Mouse (Mus musculus): Measurements from ENCODE around the gene Hmg20a. TPM values are rescaled to one million over a fixed set of nuclear protein-coding genes. Genes with fewer than 3 reads are reported as not detected.

The Hmg20a gene
- polyA plus RNA-seq, 1 experiment from 2014 or later = 13.2 TPM

DNA sequence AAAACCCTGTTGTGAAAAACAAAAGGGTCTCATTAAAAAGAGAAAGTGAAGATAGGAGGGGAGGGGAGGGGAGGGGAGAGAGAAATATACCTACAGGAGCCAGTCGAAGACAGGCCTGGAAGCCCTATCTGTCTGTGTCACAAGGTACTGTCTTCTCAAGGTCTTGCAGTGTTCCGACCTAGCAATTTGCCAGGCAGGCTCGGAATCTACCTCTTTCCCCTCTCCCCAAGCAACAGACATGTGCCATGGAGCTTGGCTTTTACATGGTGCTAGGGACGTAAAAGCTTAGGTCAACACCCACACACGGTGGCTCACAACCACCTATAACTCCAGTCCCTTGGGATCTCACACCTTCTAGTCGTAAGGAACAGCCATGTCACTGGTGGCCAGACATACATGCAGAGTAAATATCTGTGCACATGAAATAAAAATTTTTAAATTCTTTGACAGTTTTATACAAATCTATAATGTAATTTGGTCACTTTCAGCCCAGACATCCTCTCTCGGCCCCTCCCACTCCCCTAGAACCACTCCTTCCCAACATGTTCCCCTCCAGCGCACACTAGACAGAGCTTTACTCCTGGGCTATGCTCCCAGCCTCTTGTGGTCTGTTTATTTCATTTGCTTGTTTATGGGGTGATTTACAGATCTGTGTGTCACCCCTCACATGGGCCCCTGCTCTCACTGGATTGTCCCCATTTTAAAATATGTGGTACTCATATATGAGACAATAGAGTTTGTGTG, 81.1 kb downstream of the Hmg20a start:
- H3K4me1 ChIP-seq (replicated peaks) = peaks cover 16% of the 10 kb centered on the region
- 69% methylated on average over 8 of the region's 8 CpGs for WGBS (ENCODE audit: insufficient replicate concordance)
- H3K27ac ChIP-seq = no peak overlapping the region
- H3K9me3 ChIP-seq (replicated peaks) = no peaks in the 10 kb centered on the region
- H3K27me3 ChIP-seq = no peaks in the 10 kb centered on the region
- no peak overlapping the region for H3K4me2 ChIP-seq
- no peak overlapping the region for H3K4me3 ChIP-seq (replicated peaks)
- H3K36me3 ChIP-seq = peaks cover 6% of the 10 kb centered on the region
- ATAC-seq (ENCODE audit: low read depth) (no peak), DNase-seq (no peak)
- H3K9ac ChIP-seq = no peak overlapping the region

GRCm38 (mm10) chr9:56500893-56501590, 82.6 kb downstream of the Hmg20a start:
- no peaks in the 10 kb centered on the region for H3K9me3 ChIP-seq (replicated peaks)
- H3K9ac ChIP-seq = no peak overlapping the region
- H3K4me2 ChIP-seq = no peak overlapping the region
- H3K27ac ChIP-seq = peak overlapping the region; percentile 31; the same call in 1 of the 2 replicates
- DNase-seq = no peak
- 68% methylated on average over 8 of the region's 8 CpGs for WGBS (ENCODE audit: insufficient replicate concordance)
- ATAC-seq (ENCODE audit: low read depth) = no peak
- H3K4me3 ChIP-seq (replicated peaks) = no peak overlapping the region
- H3K27me3 ChIP-seq = no peaks in the 10 kb centered on the region
- H3K4me1 ChIP-seq (replicated peaks) = peaks cover 17% of the 10 kb centered on the region
- no peaks in the 10 kb centered on the region for H3K36me3 ChIP-seq

DNA sequence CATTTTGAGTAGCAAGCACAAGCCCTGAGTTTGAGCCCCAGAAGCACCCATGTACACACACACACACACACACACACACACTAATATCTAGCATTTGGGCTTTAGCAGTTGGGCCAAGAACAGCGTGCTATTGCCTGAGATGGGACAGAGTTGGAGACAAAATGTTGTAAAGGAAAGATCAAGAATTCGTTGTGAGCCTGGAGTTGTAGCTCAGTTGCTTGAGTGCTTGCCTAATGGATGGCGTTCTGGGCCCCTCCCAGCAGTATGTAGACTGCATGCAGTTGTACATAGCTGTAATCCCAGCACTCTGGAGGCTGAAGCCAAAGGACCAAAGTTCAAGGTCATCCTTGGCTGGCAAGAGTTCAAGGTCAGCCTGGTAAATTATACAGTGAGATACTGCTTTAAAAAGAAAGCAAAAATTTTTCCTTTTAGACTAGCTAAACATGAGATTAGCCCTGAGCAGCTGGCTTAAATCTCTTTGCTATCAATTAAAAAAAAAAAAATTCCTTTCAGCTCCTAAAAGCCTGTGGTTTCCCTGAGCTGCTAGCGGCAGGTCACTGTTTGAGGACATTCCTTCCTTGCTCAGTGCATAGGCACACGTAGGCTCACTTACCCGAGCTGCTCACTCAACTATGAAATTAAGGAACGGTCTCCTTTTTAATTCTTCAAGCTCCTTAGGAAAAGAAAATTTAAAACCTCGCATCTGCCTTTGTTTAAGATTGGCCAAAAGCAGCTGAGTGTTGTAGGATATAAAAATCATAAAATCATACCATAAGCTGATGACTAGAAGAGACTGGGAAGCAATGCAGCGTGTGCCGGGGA, 83.5 kb downstream of the Hmg20a start:
- Histone ChIP-seq H3K9ac (no peak overlapping the region), H3K4me3 (replicated peaks) (no peak overlapping the region), H3K27me3 (no peaks in the 10 kb centered on the region), H3K36me3 (no peaks in the 10 kb centered on the region), H3K9me3 (replicated peaks) (no peaks in the 10 kb centered on the region), H3K4me2 (no peak overlapping the region), H3K27ac (peak overlapping the region; percentile 50; the same call in 1 of the 2 replicates), H3K4me1 (replicated peaks) (peaks cover 21% of the 10 kb centered on the region)
- WGBS (ENCODE audit: insufficient replicate concordance) = 64% methylated on average over 10 of the region's 10 CpGs
- DNase-seq = no peak
- ATAC-seq (ENCODE audit: low read depth) = no peak

DNA sequence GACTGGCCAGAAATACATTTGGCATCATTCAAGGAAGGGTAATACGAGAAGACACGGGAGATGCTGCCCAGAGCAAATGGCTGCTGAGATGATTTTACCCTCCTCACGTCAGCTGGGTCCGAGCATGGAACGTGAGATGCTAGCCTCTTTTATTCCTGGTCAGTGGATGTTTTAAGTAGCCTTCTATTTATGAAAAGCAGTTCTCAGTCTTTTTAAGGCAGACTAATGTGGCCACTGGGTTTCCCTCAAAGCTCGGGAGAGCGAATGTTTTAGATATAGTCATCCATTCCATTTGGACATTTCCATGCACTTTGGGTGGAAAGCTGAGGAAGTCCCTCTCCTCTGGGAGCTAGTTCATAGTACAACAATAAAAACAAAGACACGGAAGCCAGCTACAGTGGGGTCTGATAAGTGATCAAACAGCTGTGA, 84.1 kb downstream of the Hmg20a start:
- ATAC-seq (ENCODE audit: low read depth) = no peak

GRCm38 (mm10) chr9:56503621-56504500, 85.5 kb downstream of the Hmg20a start:
- Histone ChIP-seq H3K27me3 (0 out of 2 replicates have a peak, but pooled peaks cover 8% of the 10 kb centered on the region), H3K4me1 (replicated peaks) (peaks cover 32% of the 10 kb centered on the region), H3K36me3 (no peaks in the 10 kb centered on the region), H3K9me3 (replicated peaks) (no peaks in the 10 kb centered on the region), H3K4me2 (no peak overlapping the region), H3K9ac (no peak overlapping the region), H3K4me3 (replicated peaks) (no peak overlapping the region), H3K27ac (0 out of 2 replicates have a peak overlapping the region, but pooled peaks have one; percentile 53)
- DNase-seq (no peak), ATAC-seq (ENCODE audit: low read depth) (no peak)
- WGBS (ENCODE audit: insufficient replicate concordance) = 46% methylated on average over 7 of the region's 7 CpGs

More for the DNA sequence above, 84.1 kb downstream of the Hmg20a start:
- DNase-seq = no peak
- H3K27me3 ChIP-seq = 0 out of 2 replicates have a peak, but pooled peaks cover 5% of the 10 kb centered on the region
- no peaks in the 10 kb centered on the region for H3K9me3 ChIP-seq (replicated peaks)
- H3K4me2 ChIP-seq = no peak overlapping the region
- no peaks in the 10 kb centered on the region for H3K36me3 ChIP-seq
- H3K4me3 ChIP-seq (replicated peaks) = no peak overlapping the region
- 69% methylated on average over 8 of the region's 8 CpGs for WGBS (ENCODE audit: insufficient replicate concordance)
- no peak overlapping the region for H3K9ac ChIP-seq
- H3K4me1 ChIP-seq (replicated peaks) = peaks cover 27% of the 10 kb centered on the region
- H3K27ac ChIP-seq = peak overlapping the region; percentile 50; the same call in 1 of the 2 replicates

- 44% methylated on average over 5 of the region's 5 CpGs for WGBS (ENCODE audit: insufficient replicate concordance)
Observed at GRCm38 (mm10) chr9:56504511-56504910, 86.1 kb downstream of the Hmg20a start.

DNA sequence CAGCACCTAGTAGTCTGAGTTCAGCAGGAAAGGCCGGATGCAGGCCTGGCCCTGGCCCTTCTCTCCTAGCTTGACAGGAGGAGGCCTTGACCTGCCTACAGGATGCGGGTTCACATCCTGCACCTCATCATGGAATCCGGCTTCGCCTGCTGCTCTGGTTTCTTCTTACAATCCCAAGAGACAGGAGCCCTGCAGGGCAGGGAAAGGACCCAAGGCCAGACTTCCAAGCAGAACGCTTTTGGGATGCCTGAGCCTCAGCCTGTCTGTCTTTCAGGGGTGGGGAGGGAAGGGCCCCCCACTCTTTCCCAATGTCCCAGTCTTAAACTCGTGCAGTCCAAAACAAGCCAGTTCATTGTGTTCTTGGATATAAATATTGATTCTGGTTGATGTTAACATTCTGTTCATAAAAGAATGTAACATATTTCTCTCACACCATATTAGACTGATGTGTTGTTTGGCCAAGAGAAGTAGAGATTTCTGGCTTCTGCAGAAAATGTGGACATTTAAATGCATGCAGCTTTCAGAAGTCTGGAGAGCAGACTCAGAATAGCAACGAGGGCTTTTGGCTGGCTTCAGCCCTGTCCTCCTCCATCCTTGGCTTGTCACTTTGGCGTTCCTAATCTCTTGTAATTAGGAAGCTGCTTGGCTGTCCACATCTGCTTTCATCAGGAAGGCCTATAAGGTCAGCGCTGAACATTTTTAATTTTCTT, 86.8 kb downstream of the Hmg20a start:
- Histone ChIP-seq H3K4me1 (replicated peaks) (peaks cover 34% of the 10 kb centered on the region), H3K4me3 (replicated peaks) (no peak overlapping the region), H3K4me2 (peak overlapping the region; percentile 78), H3K9me3 (replicated peaks) (no peaks in the 10 kb centered on the region), H3K27ac (peak overlapping the region; percentile 50), H3K9ac (no peak overlapping the region), H3K27me3 (0 out of 2 replicates have a peak, but pooled peaks cover 8% of the 10 kb centered on the region), H3K36me3 (no peaks in the 10 kb centered on the region)
- no peak for ATAC-seq (ENCODE audit: low read depth)
- DNase-seq = no peak
- WGBS (ENCODE audit: insufficient replicate concordance) = 62% methylated on average over 9 of the region's 9 CpGs

More at GRCm38 (mm10) chr9:56504511-56504910, 86.1 kb downstream of the Hmg20a start:
- no peak overlapping the region for H3K4me2 ChIP-seq
- H3K9ac ChIP-seq = no peak overlapping the region
- DNase-seq = no peak
- peaks cover 34% of the 10 kb centered on the region for H3K4me1 ChIP-seq (replicated peaks)
- H3K27me3 ChIP-seq = 0 out of 2 replicates have a peak, but pooled peaks cover 8% of the 10 kb centered on the region
- ATAC-seq (ENCODE audit: low read depth) = no peak
- no peaks in the 10 kb centered on the region for H3K9me3 ChIP-seq (replicated peaks)
- no peaks in the 10 kb centered on the region for H3K36me3 ChIP-seq
- 0 out of 2 replicates have a peak overlapping the region, but pooled peaks have one; percentile 53 for H3K27ac ChIP-seq
- no peak overlapping the region for H3K4me3 ChIP-seq (replicated peaks)

DNA sequence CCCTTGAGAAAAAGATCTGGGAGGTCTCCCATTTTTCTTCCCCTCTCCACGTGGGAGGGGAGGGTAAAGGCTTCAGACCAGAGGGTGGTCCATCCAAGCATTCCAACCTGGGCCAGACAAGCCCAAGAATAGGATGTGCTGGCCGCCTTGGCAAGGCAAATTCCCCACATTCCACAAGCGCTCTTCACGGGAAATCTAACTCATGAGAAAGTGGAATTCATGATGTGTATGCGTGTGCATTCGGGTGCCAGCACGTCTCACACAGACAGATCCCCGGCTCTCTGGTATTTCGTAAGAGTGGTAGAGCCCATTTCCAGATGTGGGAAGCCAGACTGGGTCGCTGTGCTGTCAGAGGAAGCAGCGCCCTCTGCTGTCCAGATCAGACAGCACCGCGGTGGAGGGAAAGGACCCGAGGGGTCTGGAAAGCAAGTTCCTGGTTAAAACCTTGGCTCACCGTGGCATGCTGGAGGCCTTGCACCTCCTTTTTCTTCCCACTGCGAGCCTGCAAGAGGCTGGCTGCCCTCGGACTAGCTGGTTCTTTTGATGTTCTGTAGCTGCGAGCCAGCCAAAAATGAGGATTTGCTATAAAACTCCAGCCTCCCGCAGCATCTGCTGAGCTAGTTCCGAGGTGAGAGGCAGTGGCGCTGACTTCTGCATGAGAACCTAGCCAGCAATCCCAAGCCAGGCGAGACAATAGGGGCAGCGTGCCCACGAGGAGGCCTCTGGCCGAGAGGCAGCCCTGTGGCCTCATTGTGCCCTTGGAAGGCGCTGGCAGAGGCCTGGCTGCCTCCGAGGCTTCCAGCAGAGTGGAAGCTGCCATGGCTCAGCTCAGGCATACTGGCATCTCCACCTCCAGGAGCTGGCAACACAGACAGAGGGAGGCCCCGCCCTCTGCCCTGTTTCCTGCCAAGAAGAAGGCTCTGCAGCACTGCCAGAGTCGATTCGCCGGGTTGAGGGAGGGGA, 87.7 kb downstream of the Hmg20a start:
- Histone ChIP-seq H3K36me3 (no peaks in the 10 kb centered on the region), H3K4me1 (replicated peaks) (peaks cover 34% of the 10 kb centered on the region), H3K4me2 (peak overlapping the region; percentile 78), H3K27ac (peak overlapping the region; percentile 74), H3K4me3 (replicated peaks) (peak overlapping the region; percentile 50), H3K27me3 (0 out of 2 replicates have a peak, but pooled peaks cover 8% of the 10 kb centered on the region), H3K9me3 (replicated peaks) (no peaks in the 10 kb centered on the region), H3K9ac (peak overlapping the region; percentile 52)
- peak; percentile 60 for ATAC-seq (ENCODE audit: low read depth)
- WGBS (ENCODE audit: insufficient replicate concordance) = 1% methylated on average over 31 of the region's 31 CpGs
- DNase-seq = peak; percentile 64
